Mouse (Mus musculus) frontal cortex, postnatal 36 days (tissue): ENCODE results near the gene Tspan32.

Experiments
- DNase-seq, 2 experiments: peaks; one replicate each; pipeline ENCODE4 v3.0.0; 2022; ENCODE audit warnings: low spot score in 2 of 2

Tspan32 gene

DNA sequence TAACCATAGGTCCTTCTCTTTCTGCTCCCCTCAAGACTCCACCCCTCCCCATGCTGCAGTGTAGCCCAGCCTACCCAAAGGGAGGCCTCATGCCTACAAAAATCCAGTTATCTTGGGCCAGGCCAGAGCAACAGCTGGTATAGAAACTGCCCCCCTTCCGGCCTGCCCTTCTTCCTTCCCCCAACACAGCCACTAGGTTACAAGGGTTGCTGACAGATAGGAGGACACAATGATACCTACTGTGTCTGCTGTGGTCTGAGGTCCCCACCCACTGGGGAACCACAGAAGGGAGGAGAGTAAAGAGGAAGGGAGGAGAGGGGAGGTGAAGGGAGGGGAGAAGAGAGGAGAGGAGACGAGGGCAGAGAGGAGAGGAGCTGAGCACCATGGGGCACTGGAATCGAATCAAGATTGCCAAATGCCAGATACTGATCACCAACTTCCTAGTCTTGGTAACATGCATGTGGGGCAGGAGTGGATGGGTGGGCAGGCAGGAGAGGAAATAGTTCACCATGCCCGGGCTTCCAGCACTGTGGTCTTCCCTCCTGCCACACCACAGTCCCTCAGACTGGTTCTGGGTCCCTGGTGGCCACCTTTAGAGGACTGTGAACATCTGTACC is at the start of gene Tspan32:
Gene Tspan32 (plus strand): TSS at position 320 of the 617 bp plus-strand sequence.
- no peak for DNase-seq

DNA sequence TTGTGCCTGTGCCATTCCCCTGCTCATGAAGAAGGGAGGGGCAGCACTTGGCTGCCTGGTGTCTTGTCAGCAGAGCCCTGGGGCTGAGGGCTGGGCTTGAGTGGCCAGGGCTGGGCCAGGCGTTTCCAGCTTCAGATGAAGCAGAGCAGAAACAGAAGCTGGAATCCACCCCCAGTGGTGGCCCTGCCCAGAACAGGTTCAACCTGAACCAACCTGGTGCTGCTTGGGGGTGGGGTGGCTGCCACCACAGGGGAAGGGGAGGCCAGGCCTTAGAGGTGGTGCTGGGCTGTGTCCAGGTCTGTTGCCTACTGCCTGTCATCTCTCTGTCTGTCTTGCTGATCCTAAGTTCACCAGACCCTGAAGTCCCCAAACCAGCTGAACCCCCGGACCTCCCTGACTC is 48.8 kb upstream of the Tspan32 start:
- DNase-seq = no peak

DNA sequence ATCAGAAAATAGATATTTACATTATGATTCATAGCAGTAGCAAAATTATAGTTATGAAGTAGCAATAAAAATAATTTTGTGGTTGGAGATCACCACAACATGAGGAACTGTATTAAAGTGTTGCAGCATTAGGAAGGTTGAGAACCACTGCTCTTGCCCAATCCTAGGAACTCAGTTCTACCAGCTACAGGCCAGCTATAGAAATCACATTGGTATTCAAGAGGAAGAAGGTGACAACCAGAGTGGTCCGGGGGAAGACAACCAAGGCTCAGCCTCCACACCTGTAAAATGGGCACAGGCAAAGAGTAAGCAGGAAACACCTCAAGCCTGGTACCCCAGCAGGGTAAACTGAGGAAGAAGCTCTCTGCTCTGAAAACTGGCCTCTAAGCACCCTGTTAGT is 46.0 kb upstream of the Tspan32 start:
- DNase-seq = no peak

DNA sequence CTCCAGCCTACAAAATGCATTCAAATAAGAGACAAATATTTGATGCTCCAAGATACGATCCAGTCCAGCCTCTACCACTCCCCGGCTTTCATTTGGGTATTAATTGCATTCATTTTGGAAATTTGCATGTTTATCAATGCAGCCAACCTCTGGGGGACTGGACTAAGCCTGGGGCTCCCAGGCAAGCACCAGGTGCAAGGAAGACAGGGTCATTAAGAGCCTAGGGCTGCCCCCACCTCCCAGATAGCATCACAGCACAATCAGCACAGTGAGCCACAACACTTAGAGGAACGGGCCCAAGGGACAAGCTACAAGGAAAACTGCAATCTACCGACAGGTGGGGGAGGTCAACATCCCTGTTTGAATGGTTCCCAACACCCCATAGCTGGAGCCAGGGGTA is 45.1 kb upstream of the Tspan32 start:
- no peak for DNase-seq

DNA sequence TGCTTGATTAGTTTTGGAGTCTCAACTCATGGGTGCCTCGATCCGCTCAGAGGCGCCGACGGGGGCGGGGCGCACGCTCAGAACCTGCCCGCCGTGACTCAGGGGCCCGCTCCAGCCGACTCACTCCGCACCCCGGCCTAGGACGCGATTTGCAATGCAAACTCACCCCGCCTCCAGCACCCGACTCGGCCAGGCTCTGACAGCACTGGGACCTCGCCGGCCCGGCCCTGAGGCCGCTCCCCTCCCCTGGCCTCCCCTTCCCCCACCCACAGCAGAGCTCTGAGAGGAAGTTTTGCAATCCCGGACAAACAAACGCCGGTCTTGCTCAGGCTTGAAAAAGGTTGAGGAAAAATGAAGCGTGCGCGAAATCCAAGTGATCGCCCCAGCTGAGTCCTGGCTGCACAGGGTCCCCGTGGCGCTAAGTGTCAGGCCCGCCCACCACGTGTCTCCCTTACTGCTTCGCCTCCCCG is 37.4 kb upstream of the Tspan32 start:
- no peak for DNase-seq

DNA sequence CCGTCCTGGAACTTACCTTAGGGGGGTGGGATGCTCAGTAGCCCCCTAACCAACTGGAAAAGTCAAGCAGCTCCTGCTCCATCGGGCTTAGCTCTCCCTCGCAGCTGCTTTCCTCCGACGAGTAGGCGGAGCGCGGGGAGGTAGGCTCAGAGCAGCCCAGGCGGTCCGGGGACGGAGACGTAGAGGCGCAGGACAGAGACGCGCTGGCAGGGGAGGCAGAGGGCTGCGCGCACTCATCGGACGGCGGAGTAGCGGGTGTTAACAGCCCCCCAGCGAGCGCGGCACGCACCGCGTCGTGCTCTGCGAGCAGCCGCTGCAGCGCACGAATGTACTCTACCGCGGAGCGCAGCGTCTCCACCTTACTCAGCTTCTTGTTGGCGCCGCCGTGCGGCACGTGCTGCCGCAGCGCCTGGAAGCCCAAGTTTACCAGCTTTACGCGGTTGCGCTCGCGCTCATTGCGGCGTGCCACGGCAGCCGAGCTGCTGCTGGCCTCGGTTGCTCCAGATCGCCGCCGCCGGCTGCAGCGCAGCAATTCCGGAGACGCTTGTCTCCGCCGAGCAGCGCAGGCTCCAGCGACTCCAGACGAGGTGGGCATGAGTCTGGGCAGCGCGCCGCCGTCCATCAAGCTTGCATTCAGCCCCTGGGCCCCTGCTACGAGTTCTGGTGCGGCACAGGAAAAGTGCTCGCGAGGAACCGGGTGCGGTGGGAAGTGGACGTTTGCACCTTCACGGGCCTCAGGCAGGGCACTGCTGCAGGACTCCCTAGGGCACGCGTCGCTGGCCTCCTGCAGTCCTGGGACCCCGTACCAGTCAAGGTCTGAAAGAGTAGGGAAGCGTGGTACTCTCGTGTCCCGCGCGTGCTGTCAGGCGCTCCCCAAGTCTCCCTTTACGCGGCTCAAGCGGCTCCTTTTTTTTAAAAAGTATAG is 36.7 kb upstream of the Tspan32 start:
- DNase-seq = peak; percentile 54 to 77

DNA sequence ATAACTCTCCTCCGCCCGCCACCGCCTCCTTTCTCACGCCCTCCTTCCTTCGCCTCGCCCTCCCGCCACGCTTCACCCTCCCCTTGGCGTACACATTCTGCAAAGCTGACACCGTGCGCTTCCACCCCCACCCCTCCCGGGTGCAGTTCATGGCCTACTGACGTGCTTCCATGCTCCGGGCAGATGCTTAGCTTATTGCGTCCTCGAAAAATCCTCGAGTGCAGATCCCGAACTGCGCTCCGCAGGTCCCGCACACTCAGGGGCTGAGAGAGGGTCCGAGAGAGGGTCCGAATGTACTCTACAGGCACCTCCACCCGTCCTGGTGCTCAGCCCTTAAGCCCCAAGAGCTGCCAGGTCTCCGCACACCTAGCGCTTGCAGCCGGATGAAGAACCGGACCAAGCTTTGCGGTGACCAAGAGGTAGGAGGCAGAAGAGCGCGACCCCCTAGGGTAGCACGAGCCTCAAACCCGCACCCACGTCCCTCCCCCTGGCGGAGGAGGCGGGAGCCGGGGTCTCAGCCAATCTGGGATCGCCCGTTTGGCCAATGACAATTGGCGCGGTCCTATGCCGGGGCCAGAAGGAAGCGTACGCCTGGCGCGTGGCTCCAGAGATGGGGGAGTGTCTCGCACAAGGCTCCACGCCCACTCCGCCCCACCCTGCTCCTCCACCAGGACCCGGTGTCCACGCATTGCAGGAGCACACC is 35.9 kb upstream of the Tspan32 start, which contains the start of gene Ascl2:
Gene Ascl2 (minus strand): TSS at position 456 of the 703 bp plus-strand sequence.
- peak in 1 of 2 experiments; percentile 1 for DNase-seq

DNA sequence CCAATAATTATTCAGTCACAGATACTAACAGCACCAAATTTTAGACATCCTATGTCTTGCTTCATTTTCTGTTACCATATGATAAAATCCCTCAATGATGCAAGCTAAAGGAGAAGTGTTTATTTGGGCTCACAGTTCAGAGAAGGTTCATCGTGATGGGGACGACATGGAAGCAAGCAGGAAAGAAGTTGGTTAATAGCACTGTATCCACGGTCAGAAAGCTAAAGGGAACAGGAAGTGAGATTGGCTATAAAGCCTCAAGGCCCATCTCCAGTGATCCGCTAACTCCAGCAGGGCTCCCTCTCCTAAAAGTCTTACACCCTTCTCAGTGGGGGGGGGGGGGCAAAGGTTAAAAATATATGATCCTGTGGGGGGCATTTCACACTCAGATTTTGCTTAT is 22.9 kb upstream of the Tspan32 start:
- DNase-seq = no peak

DNA sequence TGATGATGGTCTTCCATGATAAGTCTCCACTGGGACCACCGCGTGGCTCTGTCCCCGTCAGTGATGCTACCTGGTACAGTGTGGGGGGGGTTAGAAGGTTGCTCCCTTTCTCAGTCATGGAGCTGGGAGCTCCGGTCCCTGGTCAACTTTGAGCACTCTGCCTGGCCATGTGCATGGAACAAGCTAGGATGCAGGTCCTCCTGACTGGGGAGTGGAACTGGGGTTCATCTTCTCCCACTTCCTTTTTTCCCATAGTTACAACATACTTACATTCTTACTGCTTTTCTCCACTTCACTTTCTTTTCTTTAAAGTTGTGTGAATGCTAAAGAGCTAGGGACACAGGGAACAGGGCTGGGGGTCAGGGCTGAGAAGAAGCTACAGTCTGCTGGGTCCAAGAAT is 19.7 kb upstream of the Tspan32 start:
- no peak for DNase-seq

DNA sequence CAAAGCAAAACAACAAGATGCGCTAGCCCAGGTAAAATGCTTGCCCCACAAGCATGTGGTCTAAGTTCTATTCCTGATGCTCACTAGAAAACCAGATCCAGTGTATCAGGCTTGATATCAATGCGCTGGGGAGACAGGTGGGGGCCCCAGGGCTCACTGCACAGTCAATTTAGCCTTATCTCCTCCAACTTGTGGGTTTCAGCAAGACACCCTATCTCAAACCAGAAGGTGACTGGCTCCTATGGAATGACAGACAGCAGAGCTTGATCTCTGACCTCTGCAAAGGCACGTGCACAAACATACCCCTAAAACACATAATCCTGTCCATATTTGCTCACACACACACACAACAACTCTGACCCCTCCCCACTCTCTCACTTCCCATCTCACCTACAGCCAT is 17.1 kb upstream of the Tspan32 start:
- no peak for DNase-seq

DNA sequence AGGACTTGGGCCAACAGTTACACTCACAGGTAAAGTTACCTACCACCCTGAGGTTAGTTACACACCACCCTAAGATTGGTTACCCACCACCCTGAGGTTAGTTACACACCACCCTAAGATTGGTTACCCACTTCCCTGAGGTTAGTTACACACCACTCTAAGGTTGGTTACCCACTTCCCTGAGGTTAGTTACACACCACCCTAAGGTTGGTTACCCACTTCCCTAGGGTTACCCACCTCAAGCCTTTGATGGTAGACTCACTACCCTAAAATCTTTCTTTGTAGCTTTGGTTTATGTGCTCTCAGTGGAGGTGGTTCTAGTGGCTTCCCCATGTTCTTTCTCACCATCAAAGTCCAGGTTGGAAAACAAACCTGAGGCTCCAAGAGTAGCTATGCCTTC is 9.8 kb upstream of the Tspan32 start:
- DNase-seq = no peak

DNA sequence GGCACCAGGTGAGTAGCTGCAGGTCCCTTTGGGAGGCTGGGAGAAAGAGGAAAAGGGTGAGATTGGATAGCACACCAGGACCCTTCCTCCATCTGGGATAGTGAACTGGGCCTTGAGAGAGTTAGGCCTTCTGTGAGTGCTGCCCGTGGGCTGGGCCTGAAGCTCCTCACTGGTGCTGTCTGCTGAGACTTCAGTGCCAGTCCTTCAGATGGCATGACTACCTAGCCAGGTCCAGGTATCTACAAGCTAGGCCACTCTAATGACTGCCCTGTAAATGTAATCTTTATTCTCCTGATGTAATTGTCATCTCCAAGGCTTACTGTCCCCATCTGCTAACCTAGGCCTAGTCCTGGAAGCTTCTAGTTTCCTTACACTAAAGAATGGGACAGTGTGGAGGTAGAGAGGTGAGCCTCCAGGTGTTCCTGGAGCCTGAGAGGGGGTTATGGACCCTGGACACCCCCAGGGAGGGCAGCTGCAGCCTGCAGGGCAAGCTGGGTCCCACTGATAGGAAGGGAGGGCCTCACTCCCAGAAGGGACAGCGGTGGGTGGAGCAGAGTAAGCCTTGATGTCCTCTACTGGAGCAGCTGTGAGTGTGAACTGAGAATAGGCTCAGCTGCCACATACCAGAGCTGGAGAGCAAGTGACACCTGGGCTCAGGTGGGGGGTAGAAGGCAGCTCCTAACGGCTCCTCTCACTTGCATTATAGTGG is 9.1 kb upstream of the Tspan32 start:
- DNase-seq = no peak

DNA sequence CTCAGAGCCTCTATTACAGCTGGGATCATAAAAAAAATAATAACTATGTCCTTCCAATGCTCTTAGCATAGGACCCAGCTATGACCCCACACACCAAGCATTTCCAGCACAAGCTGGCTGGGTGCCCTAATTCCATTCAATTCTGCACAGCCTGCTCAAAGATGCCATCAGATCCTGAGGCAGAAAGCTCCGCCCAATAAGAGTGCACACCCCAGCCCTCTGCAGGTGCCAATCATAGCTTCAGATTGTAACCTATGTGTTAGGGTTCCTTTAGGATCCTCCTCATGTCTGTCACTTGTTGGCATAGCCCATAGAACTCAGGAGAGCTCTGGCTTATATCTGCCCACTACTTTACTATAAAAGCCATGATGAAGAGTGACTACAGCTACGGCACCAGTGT is 7.8 kb upstream of the Tspan32 start:
- no peak for DNase-seq

DNA sequence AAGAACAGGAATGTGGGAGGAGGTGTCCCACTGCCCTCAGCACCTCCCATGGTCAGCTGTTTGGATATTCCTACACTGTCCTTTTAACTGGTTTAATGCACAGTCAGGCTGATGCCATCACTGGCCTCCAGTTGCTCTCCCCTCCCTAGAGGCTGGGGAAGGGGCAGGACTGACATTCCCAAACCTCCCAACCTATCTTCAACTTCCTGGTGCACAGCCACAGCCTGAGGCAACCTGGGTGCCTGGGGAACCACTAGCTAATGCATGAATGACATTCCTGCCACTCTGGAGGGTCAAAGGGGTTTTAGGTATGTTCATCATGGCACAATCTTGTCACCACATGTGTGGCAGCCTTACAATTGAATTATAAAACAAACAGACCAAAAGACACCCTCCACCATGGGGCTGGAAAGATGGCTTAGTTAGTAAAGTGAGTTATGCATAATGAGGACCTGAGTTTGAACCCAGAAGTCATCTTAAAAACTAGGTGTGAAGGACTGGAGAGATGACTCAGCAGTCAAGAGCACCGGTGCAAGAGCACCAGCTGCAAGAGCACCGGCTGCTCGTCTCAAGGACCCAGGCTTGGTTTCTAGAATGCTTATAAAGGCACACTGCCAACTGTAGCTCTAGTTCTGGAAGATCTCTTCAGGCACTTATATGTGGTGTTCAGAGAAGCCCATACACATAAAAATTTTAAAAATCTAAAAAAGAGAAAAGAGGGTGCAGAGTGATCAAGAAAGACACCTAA is 7.3 kb upstream of the Tspan32 start:
- no peak for DNase-seq

DNA sequence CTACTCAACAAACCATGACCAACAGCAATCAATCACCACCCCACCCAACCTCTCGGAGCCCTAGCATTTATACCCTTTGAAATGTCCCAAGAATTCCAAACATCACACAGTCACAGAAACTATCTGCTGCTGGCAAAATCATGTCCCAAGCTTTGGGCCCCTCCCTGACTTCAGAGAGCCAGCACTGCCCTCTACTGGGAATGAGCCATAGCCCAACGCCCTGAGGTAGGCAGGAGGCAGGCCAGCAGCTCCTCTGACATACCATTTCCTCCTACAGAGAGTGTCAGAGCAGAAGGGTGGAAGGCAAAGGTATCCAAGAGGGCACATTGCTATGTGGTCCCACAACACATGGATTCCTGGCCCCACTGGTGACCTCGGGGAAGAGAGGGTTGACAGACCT is 2.2 kb upstream of the Tspan32 start:
- DNase-seq = no peak

DNA sequence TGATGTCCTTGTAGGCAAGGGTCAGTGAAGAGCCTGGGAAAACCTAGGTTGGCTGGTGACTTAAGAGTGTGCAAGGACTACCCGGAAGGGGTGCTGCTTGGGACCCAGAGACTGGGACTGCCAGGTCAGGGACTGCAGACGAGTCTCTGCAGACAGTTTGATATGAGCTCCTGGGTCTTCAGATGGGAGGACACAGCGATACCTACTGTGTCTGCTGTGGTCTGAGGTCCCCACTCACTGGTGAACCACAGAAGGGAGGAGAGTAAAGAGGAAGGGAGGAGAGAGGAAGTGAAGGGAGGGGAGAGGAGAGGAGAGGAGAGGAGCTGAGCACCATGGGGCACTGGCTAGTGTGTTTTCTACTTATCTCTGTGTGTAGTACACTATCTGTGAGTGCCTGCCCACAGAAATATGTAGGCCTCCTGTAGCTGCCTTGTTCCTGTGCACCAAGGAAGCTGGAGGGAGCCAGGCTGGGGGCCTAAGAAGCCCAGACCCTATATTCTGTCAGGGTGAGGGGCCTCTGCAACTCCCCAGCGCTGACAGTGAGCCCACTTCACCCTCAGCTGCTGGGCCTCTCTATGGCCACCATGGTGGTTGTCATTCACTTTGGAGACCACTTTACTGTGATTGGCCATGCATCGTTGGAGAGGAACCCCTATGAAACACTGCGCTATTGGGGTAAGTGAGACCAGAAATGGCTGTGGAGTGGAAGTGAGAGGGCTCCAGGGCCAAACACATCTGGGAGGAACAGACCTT is 674 bp downstream of the Tspan32 start:
- no peak for DNase-seq

DNA sequence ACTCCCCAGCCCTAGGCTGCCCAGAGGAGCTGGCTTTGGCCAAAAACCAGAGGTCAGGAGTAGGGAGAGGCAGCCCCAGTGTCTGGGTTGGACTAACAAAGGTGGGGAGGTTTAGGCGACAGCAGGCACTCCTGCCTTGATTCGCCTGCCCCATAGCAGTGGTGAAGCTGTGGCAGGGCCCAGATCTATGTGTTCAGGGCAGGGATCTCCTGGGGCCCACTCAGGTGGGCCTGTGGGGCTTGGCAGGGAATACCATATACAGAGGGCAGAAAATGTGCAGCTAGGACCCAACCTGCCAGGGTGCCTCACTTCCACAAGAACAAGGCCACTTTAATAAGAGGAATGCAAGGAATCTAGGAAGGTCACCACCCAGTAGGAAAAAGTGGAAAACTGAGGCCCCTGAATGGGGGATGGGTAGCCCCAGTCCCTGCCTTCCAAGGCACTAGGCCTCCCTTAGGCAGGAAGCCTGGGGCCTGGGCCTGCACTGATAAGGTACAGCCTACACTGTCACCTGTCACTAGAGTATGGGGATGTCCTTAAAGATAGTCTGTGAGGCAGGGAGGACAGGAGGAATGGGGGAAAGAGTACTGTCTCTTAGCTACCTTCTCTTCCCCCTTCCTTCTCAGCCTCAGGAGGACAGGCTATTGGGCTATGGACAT is 1.4 kb downstream of the Tspan32 start:
- no peak for DNase-seq

DNA sequence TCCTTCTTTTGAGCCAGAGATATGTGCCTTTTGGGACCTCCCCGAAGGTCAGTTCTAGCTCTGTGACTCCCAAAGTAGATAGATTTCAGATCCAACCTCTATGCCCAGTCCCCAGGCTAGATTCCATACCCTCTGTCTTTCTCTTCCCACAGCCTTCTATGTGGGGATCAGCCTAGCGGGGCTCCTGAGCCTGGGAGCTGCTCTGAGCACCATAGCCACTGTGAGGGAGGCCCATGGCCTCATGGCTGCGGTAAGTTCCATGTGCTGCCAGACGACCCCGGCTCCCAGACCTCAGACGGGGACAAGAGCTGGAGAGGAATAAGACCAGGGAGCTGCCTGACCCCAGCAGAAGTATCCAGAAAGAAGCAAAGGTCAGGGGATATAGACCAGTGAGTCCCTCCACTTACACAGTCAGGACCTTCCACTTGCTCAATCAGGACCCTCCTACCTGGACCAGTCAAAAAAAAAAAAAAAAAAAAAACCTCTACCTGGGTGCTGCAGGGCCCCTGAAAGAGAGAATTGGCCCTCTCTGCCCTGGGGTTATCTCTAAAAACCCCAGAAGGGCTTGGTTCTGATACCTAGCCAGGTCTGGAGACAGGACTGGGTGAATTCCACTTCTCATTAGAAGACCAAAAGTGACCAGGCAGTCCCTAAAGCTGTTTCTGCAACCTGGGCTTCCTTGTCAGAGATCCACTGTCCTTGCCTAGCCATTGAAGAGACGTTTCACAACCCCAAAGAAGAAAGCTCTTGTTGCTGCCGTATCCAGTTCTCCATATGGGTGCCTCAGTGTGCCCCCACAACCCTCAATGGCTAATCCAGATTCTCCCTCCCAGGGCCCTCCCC is 2.1 kb downstream of the Tspan32 start:
- no peak for DNase-seq
